Mouse (Mus musculus) adrenal gland, postnatal 25 days (tissue): ENCODE measurements around the gene Col15a1. TPM values are rescaled to one million over a fixed set of nuclear protein-coding genes. Genes with fewer than 3 reads are reported as not detected.

Experiments
- DNase-seq: peaks from one replicate; pipeline ENCODE4 v3.0.0; 2021; ENCODE audit warnings: mixed read lengths
- long read RNA-seq: library from polyadenylated mRNA; stranded (forward); transcript quantifications from one replicate; pipeline ENCODE4 v2.0.0, GENCODE M21; 2021
- total RNA-seq: library from RNA; stranded (reverse); gene quantifications from 2 replicates; pipeline ENCODE4 v1.2.3, GENCODE M21; 2021

Gene Col15a1
- total RNA-seq = 36.1 and 38.6 TPM in 2 replicates
- long read RNA-seq, partial matches to known transcripts = 3 of 4 reads
- long read RNA-seq, other reads (novel, unspliced or antisense) = 1 of 4 reads

DNA sequence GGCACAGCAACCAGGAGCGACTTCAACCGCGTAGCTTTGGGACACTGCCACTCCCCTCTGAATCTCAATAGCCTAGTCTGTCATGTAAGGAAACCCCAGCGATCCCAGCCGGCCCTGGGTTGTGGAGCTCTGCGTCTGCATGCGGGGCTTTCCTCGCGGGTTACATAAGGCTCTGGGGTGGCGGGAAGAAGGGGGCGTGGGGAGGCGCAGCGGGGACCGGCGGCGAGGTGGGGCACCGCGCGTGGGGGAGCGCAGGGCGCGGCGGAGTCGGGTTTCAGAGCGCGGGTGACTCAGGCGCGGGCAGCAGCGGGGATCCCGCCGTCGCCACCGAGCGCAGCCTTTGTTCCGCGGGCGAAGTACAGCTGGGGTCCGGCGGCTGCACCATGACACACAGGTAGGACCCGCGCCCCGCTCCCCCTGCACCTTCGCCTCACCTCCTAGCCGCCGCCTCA lies at the start of gene Col15a1:
TSS of gene Col15a1 (plus strand) at position 193 of the 452 bp plus-strand sequence.
- no peak for DNase-seq

GRCm38 (mm10) chr4:47161103-47161755 lies 46.7 kb upstream of the Col15a1 start:
- no peak for DNase-seq

- no peak for DNase-seq
Measured at GRCm38 (mm10) chr4:47161756-47162587, 46.0 kb upstream of the Col15a1 start.

- DNase-seq = no peak
Measured at GRCm38 (mm10) chr4:47172314-47172713, 35.6 kb upstream of the Col15a1 start.

DNA sequence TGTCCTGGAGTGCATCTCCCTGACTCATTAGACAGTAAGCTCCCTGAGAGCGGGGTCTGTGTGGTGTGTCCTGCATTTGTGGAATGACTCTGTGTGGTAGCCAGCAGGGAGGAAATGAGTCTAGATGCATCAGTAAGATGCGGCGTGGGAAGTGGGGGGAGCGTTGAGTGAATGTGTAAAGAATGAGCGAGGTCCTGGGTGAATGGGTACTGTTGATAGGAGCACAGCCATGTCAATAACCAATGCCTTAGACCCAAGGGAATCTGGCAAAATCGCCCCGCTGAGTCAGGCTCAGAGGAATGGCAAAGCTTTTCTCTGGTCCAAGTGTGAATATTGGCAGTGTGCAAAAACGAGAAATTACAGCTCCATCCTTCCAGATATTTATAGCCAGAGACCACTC lies 30.9 kb upstream of the Col15a1 start:
- no peak for DNase-seq

DNA sequence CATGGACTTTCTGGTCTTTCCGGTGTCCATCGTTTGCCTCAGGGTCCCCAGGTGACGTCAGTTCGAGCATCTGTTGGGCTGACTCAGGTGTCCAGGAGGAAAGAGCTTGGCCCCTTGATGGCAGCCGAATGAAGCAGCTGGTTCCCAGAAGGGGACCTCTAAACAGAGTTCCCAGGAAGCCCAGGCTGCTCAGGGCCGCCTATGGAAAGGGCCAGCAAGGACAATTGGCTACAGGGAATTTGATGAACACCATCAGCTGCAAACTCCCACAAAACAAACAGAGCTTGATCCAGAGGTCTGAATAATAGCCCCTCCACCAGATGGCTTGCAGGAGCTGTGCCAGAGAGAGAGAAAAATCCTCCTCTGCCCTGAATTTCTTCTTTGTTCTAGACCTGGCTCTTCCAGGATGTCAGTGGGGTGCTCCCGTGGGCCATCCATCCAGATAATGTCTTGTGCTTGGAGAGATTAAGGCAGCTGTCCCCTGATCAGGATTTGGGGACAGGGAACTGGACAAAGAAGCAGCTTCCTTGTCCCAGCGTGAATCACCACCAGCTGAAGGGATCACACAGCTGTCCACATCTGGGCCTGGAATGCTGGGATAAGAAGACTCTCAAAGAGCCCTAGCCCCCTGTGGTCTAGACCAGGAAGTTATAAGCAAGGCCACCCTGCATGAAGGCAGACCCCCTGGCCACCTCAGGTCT lies 29.6 kb upstream of the Col15a1 start:
- DNase-seq = no peak

DNA sequence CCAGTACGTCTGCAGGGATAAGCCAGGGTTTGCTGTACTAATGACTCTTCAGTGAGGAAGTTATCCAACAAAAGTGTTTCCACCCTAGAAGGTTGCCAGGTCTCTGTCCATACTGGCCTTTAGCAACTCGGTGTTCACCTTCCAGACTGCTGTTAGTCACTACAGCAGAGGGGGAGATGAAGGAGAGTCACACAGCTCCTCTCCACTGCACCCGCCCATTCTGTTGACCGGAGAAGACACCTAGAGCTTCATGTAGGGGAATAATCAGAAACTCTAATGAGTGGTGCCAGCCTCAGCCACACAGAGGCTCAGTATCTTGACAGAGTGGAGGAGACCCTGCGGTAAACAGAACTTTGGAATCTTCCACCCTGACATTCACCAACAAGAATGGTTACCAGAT lies 28.4 kb upstream of the Col15a1 start:
- DNase-seq = no peak

DNA sequence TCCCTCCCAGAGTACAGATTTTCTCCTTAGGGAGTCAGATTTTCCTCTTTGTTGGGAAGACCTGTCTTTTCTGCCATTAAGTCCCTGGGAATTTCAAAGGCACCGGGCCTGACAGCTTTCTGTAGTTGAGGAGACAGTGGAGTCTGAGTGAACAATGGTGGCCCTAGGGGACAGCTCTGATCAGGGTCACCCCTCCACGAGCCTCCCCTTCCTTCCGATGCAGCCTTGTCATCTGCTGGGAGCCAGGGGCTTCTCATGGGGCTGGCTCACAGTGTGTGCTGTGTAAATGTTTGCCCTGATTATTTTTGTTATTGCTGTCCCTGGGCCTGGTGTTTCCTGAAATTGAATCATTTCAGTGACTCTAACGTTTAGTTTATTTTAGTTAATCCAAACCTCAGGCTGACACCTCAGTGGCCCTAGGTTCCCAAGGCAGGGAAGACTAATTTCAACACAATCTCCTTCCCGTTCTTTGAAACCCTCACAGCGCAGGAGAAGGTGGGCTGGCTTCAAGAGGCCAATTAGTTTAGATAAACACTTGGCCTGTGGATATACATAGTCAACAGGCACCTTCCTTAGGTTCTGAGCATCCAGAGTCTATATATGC lies 23.8 kb upstream of the Col15a1 start:
- no peak for DNase-seq

DNA sequence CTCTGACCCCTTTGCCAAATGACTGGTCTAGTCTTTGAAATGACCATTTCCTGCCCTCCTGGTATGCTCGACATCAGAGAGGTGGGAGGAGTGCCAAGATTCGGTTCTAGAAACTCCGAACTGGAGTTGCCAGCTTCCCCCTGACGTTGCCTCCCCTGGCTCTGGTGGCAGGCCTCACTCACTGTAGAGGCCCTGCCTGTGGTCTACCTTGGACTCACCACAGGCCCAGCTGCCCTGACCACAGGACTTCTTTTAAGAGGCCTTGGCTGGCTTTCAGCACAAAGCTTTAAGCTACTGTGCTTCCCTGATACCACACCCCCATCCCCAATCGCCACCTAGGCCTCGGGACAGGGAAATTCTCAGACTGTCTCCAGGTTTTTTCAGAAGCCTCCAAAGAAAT lies 21.4 kb upstream of the Col15a1 start:
- DNase-seq = no peak

DNA sequence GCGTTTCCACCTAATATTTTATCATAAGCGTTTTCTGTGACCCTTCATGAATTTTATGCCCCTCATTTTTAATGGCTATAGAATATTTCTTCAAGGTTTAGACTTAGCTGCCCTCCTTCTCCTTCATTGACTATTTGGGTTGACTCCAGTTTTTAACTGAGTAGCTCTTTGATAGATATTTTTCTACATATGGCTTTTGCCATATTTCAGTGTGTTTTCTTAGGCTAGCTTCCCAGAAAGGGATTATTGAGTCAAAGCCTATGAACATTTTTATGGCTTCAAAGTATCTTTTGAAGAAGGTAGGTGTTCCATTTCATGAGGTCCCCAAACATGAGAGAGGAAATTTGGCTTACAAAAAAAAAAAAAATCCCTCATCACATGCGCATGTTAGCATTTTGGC lies 11.8 kb upstream of the Col15a1 start:
- no peak for DNase-seq

DNA sequence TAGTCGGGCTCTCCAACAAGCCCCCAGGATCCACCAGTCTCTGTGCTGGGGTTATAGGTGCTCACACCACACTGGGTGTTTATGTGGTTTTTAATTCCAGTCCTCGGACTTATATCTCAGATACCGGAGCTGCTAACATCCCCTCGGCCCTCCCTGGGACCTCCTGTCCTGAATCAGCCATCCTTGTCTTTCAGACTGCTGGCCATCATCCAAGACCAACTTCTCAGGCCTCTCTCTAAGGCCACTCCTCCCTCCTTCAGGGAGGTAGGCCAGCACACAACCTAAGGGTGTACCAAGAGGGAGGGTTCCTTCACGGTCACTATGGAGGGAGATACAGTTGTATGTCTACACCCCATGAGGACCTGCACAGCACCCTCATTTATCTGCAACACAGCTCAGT lies 4.3 kb upstream of the Col15a1 start:
- no peak for DNase-seq

GRCm38 (mm10) chr4:47205846-47206245 lies 2.1 kb upstream of the Col15a1 start:
- DNase-seq = no peak

DNA sequence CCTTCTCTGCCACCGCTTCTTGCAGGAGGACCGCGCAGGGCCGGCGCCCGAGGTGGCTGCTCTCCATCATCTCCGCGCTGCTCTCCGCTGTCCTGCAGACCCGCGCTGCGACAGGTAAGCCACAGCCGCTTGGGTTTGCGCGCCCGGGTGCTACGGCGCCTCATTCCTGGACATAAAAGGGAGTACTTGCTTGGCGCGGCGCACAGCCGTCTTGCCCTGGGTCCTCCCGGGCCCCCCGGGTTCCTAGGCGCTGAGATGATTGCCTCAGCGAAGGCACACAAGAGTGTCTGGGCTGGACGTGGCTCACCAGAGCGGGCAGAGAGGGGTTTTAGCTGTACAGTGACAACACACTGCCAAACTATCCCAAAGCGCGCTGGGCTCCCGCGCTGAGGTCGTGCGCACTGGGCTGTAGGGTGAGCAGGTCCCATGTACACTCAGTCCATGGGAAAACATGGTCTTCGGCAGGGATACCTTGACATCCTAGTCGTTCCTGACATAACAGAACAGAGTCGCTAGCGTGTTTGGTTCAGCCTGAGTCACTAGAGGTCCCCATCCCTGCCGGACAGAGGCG lies 545 bp downstream of the Col15a1 start:
- DNase-seq = no peak

DNA sequence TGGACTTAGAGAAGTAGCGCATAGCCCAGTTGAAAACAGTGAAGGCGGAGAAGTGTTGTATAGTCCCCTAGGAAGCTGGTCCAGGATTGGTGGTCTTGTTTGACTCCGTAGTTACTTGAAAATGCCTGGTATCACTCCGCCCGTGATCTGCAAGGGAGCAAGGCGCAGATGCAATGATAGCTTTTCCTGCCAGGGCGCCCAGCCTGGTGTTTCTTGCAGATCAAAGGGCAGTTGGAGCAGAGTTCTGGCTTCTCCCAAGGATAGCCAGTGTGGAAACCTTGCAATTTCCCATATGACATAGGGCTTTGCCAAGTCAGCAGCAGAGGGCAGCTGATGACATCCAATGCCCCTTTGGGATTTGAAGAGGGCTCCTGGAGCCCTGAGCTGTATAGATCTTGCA lies 1.5 kb downstream of the Col15a1 start:
- DNase-seq = no peak

DNA sequence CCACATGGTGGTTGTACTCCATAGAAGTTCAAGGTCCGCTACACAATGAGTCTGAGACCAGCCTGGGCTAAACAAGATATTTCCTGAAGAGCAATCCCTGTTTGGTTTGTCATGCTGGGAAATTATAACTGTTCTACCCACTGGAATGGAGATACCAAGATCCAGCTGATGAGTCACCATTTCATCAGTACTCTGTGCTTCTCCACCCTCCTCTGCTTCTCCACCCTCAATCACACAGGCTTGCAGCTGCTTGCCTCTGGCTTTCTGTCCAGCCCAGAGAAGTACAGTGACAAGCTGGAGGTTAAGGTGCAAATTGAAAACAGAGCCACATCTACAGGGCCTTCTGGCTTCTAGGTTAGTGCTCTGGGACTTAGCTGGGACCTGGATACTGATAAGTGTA lies 10.9 kb downstream of the Col15a1 start:
- no peak for DNase-seq

DNA sequence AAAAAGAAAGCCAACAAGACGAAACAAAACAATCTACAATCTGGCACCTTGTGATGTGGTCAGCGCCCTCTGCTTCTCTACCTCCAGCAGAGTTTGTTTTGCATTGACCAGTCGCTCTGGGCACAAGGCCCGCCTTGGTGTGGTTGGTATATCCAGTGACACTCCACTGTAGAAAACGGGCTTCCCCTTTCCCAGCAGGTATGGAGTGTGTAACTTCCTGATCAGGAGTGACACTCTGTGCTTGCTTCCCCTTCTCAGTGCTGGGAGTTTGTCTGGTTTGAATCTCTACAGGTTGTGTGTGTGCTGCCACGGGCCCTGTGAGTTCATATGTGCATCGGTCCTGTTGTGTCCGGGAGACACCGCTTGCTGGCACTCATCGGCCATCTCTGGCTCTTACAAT lies 11.4 kb downstream of the Col15a1 start:
- DNase-seq = no peak

DNA sequence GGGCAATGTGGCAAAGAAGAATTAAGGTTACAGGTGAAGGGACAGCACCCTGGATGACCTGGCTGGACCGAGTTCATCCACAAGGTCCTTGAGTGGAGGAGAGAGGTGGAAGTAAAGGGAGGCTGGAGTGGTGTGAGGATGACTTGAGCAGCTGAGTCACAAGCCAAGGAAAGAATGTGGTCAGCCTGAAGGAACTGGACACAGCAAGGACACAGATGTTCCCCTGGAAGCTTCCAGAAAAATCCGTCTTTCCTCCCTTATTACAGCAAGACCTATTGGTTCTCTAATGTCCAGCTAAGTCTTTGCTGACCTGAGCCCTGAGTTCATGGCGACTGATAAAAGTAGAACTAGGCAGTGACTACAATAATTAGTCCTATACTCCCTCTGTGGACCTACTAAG lies 12.6 kb downstream of the Col15a1 start:
- DNase-seq = no peak

GRCm38 (mm10) chr4:47222146-47222545 lies 14.2 kb downstream of the Col15a1 start:
- DNase-seq = no peak

- no peak for DNase-seq
Measured at GRCm38 (mm10) chr4:47225920-47226319, 18.0 kb downstream of the Col15a1 start.

DNA sequence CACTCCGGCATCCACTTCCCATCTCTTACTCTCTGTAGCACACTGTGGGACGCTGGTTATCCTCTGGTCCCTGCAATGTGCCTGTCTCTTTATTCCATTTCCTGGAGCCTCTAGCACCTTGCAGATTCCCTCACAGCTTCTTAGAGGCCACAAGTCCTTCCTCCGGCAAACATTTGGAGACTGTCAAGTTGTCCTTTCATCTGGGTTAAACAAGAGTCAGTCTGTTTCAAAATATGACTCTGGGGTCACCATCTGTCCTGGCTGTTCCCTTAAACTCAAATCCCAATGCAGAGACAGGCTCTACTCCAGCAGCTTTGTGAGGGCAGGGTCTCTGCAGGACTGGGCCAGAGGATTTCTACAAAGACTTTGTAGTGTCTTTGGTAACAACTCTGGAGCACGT lies 19.1 kb downstream of the Col15a1 start:
- no peak for DNase-seq

- no peak for DNase-seq
Measured at GRCm38 (mm10) chr4:47227756-47228155, 19.8 kb downstream of the Col15a1 start.

- no peak for DNase-seq
Measured at GRCm38 (mm10) chr4:47228945-47229344, 21.0 kb downstream of the Col15a1 start.
